Mouse (Mus musculus): ENCODE measurements around the gene Ammecr1.

DNA sequence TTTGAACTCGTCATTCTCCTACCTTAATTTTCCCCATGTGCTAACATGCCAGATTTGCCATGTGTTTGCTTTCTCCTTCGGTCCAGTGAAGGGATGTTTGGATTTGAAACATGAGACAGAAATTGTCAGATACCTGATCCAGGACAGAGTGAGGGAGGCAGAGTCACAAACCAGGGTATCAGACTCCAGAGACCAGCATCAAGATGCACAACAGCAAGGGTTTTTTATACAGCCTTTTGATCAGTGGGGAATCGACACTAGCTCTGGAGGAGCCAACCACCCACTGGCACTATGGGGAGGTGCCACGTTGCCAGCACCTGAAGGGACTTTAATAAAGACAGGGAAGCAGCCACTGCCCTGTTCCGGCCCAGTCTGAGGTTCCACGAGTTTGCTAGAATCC, 17.1 kb upstream of the Ammecr1 start:
- TF ChIP-seq CTCF (conservative IDR thresholded peaks at IDR 0.05; ENCODE audit: low read length) (no peak), POU5F1 (IDR thresholded peaks at IDR 0.05; ENCODE audit: borderline replicate concordance, low read length) (no peak)

All from E14TG2a.4 (cell line).